Mouse (Mus musculus): ENCODE measurements around the gene Dbp. TPM values are rescaled to one million over a fixed set of nuclear protein-coding genes. Genes with fewer than 3 reads are reported as not detected.

Gene Dbp
- polyA plus RNA-seq, 1 experiment from 2014 or later: 3.3 TPM

Other genes starting within 250 kb of the Dbp start
- 4,883 and 5,335 TPM in 2 replicates for gene Ftl1, start 245.2 kb upstream of the Dbp start, polyA plus RNA-seq (2015; fragmentation: Nextera tagmentation; extraction: Ambion mirVana)
- 224 and 236 TPM in 2 replicates for gene Bax, start 238.2 kb upstream of the Dbp start, polyA plus RNA-seq (2015; fragmentation: Nextera tagmentation; extraction: Ambion mirVana)
- gene Tulp2, start 223.2 kb upstream of the Dbp start, polyA plus RNA-seq (2015; fragmentation: Nextera tagmentation; extraction: Ambion mirVana): 0.15 and 0.59 TPM in 2 replicates
- not detected in 2 replicates for gene Gm45808, start 218.3 kb upstream of the Dbp start, polyA plus RNA-seq (2015; fragmentation: Nextera tagmentation; extraction: Ambion mirVana)
- 4.2 and 4.8 TPM in 2 replicates for gene Dhdh, start 216.3 kb upstream of the Dbp start, polyA plus RNA-seq (2015; fragmentation: Nextera tagmentation; extraction: Ambion mirVana)
- 140 and 158 TPM in 2 replicates for gene Nucb1, start 194.7 kb upstream of the Dbp start, polyA plus RNA-seq (2015; fragmentation: Nextera tagmentation; extraction: Ambion mirVana)
- gene Ppp1r15a, start 178.8 kb upstream of the Dbp start, polyA plus RNA-seq (2015; fragmentation: Nextera tagmentation; extraction: Ambion mirVana): 17.8 and 18.4 TPM in 2 replicates
- gene Plekha4, start 178.8 kb upstream of the Dbp start, polyA plus RNA-seq (2015; fragmentation: Nextera tagmentation; extraction: Ambion mirVana): 4.3 and 4.7 TPM in 2 replicates
- 0.93 TPM in 1 of 2 replicates, not detected in the other for gene Hsd17b14, start 150.2 kb upstream of the Dbp start, polyA plus RNA-seq (2015; fragmentation: Nextera tagmentation; extraction: Ambion mirVana)
- 25.4 and 31.9 TPM in 2 replicates for gene Bcat2, start 134.9 kb upstream of the Dbp start, polyA plus RNA-seq (2015; fragmentation: Nextera tagmentation; extraction: Ambion mirVana)
- gene Fgf21, start 89.6 kb upstream of the Dbp start, polyA plus RNA-seq (2015; fragmentation: Nextera tagmentation; extraction: Ambion mirVana): 0.17 and 2.3 TPM in 2 replicates
- 0.69 TPM in 1 of 2 replicates, not detected in the other for gene Fut1, start 87.8 kb upstream of the Dbp start, polyA plus RNA-seq (2015; fragmentation: Nextera tagmentation; extraction: Ambion mirVana)
- 0.14 TPM in 1 of 2 replicates, not detected in the other for gene Izumo1, start 83.3 kb upstream of the Dbp start, polyA plus RNA-seq (2015; fragmentation: Nextera tagmentation; extraction: Ambion mirVana)
- 15.4 and 17.6 TPM in 2 replicates for gene Rasip1, start 77.6 kb upstream of the Dbp start, polyA plus RNA-seq (2015; fragmentation: Nextera tagmentation; extraction: Ambion mirVana)
- 4.5 and 5.6 TPM in 2 replicates for gene Mamstr, start 65.1 kb upstream of the Dbp start, polyA plus RNA-seq (2015; fragmentation: Nextera tagmentation; extraction: Ambion mirVana)
- gene Fut2, start 38.7 kb upstream of the Dbp start, polyA plus RNA-seq (2015; fragmentation: Nextera tagmentation; extraction: Ambion mirVana): 0.36 and 2.5 TPM in 2 replicates
- gene Ntn5, start 21.1 kb upstream of the Dbp start, polyA plus RNA-seq (2015; fragmentation: Nextera tagmentation; extraction: Ambion mirVana): 1.7 and 1.9 TPM in 2 replicates
- 0.47 and 0.77 TPM in 2 replicates for gene Sec1, start 10.7 kb upstream of the Dbp start, polyA plus RNA-seq (2015; fragmentation: Nextera tagmentation; extraction: Ambion mirVana)
- 57.0 and 71.4 TPM in 2 replicates for gene Car11, start 5.2 kb upstream of the Dbp start, polyA plus RNA-seq (2015; fragmentation: Nextera tagmentation; extraction: Ambion mirVana)
- gene Rpl18, start 10.4 kb downstream of the Dbp start, polyA plus RNA-seq (2015; fragmentation: Nextera tagmentation; extraction: Ambion mirVana): 573 and 682 TPM in 2 replicates
- gene Sphk2, start 12.9 kb downstream of the Dbp start, polyA plus RNA-seq (2015; fragmentation: Nextera tagmentation; extraction: Ambion mirVana): 23.0 and 25.7 TPM in 2 replicates
- 0.50 and 1.5 TPM in 2 replicates for gene Fam83e, start 16.1 kb downstream of the Dbp start, polyA plus RNA-seq (2015; fragmentation: Nextera tagmentation; extraction: Ambion mirVana)
- not detected in 2 replicates for gene Spaca4, start 20.7 kb downstream of the Dbp start, polyA plus RNA-seq (2015; fragmentation: Nextera tagmentation; extraction: Ambion mirVana)
- gene Lmtk3, start 78.7 kb downstream of the Dbp start, polyA plus RNA-seq (2015; fragmentation: Nextera tagmentation; extraction: Ambion mirVana): 19.3 and 26.0 TPM in 2 replicates
- gene Sult2b1, start 79.6 kb downstream of the Dbp start, polyA plus RNA-seq (2015; fragmentation: Nextera tagmentation; extraction: Ambion mirVana): 7.1 and 8.6 TPM in 2 replicates
- 211 and 253 TPM in 2 replicates for gene Cyth2, start 109.5 kb downstream of the Dbp start, polyA plus RNA-seq (2015; fragmentation: Nextera tagmentation; extraction: Ambion mirVana)
- 1.4 and 1.7 TPM in 2 replicates for gene Kcnj14, start 119.7 kb downstream of the Dbp start, polyA plus RNA-seq (2015; fragmentation: Nextera tagmentation; extraction: Ambion mirVana)
- gene Grwd1, start 125.9 kb downstream of the Dbp start, polyA plus RNA-seq (2015; fragmentation: Nextera tagmentation; extraction: Ambion mirVana): 40.7 and 48.9 TPM in 2 replicates
- gene Kdelr1, start 167.7 kb downstream of the Dbp start, polyA plus RNA-seq (2015; fragmentation: Nextera tagmentation; extraction: Ambion mirVana): 55.7 and 65.9 TPM in 2 replicates
- gene Grin2d, start 173.3 kb downstream of the Dbp start, polyA plus RNA-seq (2015; fragmentation: Nextera tagmentation; extraction: Ambion mirVana): 3.2 and 4.2 TPM in 2 replicates
- gene Syngr4, start 191.6 kb downstream of the Dbp start, polyA plus RNA-seq (2015; fragmentation: Nextera tagmentation; extraction: Ambion mirVana): 0.37 and 0.52 TPM in 2 replicates
- gene Tmem143, start 191.9 kb downstream of the Dbp start, polyA plus RNA-seq (2015; fragmentation: Nextera tagmentation; extraction: Ambion mirVana): 7.5 and 7.8 TPM in 2 replicates
- gene Emp3, start 216.3 kb downstream of the Dbp start, polyA plus RNA-seq (2015; fragmentation: Nextera tagmentation; extraction: Ambion mirVana): 48.2 and 70.1 TPM in 2 replicates
- gene Ccdc114, start 219.0 kb downstream of the Dbp start, polyA plus RNA-seq (2015; fragmentation: Nextera tagmentation; extraction: Ambion mirVana): 5.9 and 6.2 TPM in 2 replicates

Measured in neural tube, embryonic 15.5 days (tissue).